Mouse (Mus musculus) heart, postnatal 36 days (tissue): ENCODE data around the gene Rnaset2a. TPM values are rescaled to one million over a fixed set of nuclear protein-coding genes. Genes with fewer than 3 reads are reported as not detected.
"Not testable (repeated sequence)": the region's sequence is repeated elsewhere in the genome, so short reads cannot be mapped to it uniquely, and the experiment has no call there.

ENCODE experiments used
- DNase-seq, 2 experiments: peaks; one replicate each; pipeline ENCODE4 v3.0.0; 2021 to 2022
- intact Hi-C: fragments of 180-260 bp; cut with DNase I; formaldehyde crosslinking; loops from one replicate; pipeline ENCODE4 v1.15.1; 2025
- total RNA-seq, 2 experiments: library from RNA; stranded (reverse); gene quantifications; 2 replicates each; pipeline ENCODE4 v1.2.3; 2021

Gene Rnaset2a
- total RNA-seq, 2 experiments from 2014 or later, result 27.4 to 27.5 TPM

GRCm38 (mm10) chr17:8143802-8144673, 3.9 kb downstream of the Rnaset2a start:
- peak in 1 of 2 experiments; percentile 55 for DNase-seq
- intact Hi-C loops, result not testable (repeated sequence)

GRCm38 (mm10) chr17:8140210-8140609, 7.7 kb downstream of the Rnaset2a start:
- DNase-seq, intact Hi-C loops: not testable (repeated sequence)

DNA sequence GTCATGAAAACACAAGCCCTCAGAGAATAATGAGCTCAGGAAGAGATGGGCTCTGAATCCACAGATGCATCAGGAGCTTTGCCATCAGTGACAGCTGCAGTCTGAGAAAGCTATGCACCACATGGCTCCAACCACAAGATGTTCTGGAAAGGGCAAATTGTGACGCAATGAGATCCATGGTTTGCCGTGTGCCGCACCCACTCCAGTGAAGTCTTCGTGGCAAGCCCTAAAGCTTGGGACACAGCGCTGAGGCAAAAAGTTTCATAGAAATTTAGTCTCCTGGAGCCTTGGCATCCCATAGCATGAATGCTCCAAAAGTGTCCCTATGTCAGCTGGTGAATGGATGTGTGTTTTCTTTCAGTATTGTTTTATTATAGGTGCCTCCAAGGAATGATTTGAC, 9.8 kb downstream of the Rnaset2a start:
- DNase-seq, intact Hi-C loops: not testable (repeated sequence)

- intact Hi-C loops, DNase-seq: not testable (repeated sequence)
Observed at GRCm38 (mm10) chr17:8130849-8131248, 17.0 kb downstream of the Rnaset2a start.

GRCm38 (mm10) chr17:8129578-8129977, 18.3 kb downstream of the Rnaset2a start:
- DNase-seq, intact Hi-C loops: not testable (repeated sequence)

- DNase-seq, intact Hi-C loops: not testable (repeated sequence)
Observed at GRCm38 (mm10) chr17:8128326-8128993, 19.4 kb downstream of the Rnaset2a start.

DNA sequence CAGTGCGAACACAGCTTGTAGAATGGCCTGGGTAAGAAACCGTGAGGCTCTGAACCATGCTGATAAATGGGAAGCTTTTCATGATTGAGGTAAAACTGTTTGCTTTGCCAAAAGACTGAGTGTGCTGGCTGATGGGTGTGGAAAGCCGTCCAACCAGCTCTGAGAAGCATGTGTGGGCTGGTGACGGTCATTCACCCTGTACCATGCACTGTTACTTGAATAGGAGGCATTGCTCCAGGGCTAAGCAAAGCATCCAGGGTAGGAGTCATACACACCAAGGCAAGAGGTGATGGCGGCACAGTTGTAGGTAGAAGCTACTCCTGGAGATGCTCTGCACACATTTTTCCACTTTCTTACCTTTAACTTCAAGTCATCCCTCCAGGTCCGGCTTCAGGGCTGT, 23.3 kb downstream of the Rnaset2a start:
- intact Hi-C loops, DNase-seq: not testable (repeated sequence)

DNA sequence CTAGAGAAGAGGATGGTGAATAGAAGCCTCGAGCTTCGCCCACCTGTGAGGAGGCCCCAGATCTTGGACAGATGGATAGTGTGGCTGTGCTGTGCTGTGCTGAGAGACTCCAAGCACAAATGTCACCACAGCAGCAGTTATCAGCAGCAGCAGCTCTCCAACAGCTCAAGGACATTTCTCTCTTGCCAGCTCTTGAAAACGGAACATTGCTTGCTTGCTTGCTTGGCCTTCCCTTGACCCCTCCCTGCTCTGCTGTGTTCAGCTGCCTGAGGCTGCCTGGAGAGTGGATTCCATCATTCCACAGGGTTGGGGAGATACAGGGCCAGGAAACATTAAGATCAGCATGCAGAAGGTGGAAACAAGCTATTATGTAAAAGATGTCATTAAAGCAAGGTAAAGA, 24.9 kb downstream of the Rnaset2a start:
- intact Hi-C loops, result not testable (repeated sequence)
- peak in 1 of 2 experiments; percentile 11 for DNase-seq

DNA sequence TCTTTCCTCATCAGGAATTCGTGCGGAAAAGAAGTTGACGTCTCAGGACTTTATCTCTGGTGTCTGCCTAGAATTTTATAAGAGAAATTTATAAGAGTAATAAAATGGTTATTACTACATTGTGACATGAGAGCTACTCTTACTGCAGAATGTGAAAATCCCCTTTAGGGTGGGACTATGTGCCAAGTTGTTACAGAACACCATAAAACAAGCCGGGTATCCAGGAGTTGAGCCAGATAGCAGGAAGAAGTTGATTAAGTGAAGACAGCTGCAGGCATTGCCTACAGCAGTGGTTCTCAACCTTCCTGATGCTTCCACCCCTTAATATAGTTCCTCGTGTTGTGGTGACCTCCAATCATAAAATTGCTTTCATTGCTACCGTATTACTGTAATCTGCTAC, 31.0 kb downstream of the Rnaset2a start:
- intact Hi-C loops, DNase-seq: not testable (repeated sequence)

GRCm38 (mm10) chr17:8116378-8116777, 31.5 kb downstream of the Rnaset2a start:
- intact Hi-C loops, DNase-seq: not testable (repeated sequence)

DNA sequence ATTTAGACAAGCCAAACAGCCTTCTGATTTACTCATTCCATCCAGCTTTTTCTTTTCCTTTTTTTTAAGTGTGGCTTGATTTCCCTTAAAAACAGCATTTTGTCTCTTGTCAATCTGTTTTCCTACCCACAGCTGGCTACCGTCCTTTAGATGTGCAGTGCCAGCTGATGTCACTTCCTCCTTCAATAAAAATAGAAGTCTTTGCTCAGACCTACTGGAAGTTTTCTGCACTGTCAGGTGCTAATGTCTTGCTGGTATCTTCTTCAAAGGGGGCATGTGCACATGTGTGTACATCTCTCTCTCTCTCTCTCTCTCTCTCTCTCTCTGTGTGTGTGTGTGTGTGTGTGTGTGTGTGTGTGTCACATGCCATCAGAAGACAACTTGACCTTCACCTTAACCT, 35.7 kb downstream of the Rnaset2a start:
- intact Hi-C loops, DNase-seq: not testable (repeated sequence)

- DNase-seq, intact Hi-C loops: not testable (repeated sequence)
Observed at GRCm38 (mm10) chr17:8101297-8101609, 46.6 kb downstream of the Rnaset2a start.

GRCm38 (mm10) chr17:8100405-8101296, 47.2 kb downstream of the Rnaset2a start:
- intact Hi-C loops, DNase-seq: not testable (repeated sequence)

DNA sequence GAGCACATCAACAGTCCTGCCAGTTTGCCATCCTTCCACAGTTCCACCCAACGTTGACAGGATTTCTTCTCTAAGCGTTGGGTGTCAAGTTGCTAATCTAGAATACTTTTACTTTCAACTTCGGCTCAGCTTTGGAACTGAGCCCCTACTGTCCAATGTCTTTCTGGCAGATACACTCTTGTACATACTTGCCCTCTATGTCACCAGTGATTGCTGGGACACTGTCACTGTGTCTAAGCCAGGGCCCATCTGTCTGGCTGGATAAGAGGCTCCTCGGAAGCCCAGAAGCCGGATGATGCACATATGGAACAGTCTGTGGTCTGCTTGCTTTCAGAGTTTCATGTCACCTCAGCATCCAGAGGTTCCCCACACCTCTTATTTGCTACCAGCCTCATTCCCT, 51.7 kb downstream of the Rnaset2a start:
- intact Hi-C loops, DNase-seq: not testable (repeated sequence)

GRCm38 (mm10) chr17:8095653-8096052, 52.2 kb downstream of the Rnaset2a start:
- intact Hi-C loops, DNase-seq: not testable (repeated sequence)

DNA sequence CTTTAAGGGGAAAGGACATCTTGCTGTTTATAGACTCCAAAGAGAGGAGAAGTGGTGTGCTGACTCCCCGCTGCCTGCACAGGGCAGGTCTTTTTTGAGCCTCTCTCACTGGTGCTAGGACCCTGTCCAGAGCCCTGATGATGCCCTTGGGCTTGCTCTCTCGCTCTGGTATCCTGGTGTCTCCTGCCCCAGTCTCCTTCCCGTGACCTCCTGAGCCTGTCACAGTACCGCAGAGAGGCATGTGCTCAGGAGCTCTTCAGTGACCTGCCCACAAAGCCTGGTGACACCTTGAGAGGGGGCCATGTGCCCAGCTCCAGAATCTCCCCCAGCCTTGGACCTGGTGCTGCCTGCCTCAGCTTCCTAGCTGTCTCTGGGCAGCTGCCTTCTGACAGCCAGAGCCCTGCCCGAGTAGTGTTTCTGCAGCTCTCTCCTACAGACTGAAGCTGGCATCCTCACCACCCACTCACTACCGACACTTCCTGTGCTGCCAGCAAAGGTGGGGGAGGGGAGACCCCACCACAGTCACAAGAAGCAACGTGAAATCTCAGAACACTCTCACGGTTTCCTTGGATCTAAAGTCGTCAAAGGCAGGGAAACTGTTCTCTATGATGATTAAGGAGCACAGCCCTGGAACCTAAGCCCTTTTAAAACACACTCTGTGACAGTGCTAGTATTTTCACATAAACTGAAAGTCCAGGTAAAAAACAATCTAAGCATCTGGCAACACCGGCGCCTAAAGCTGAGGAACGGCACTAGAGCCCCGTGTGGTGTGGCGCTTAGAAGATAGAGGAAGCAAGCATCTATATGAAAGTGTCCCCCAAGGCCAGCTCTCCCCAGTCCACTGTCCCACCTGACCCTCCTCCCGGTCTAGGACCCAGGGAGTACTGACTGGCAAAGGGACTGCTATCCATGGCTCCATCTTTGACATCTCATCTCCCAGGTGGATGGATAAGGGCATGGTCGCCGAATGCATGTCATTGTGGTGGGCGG, 55.1 kb downstream of the Rnaset2a start:
- DNase-seq, result not testable (repeated sequence)

DNA sequence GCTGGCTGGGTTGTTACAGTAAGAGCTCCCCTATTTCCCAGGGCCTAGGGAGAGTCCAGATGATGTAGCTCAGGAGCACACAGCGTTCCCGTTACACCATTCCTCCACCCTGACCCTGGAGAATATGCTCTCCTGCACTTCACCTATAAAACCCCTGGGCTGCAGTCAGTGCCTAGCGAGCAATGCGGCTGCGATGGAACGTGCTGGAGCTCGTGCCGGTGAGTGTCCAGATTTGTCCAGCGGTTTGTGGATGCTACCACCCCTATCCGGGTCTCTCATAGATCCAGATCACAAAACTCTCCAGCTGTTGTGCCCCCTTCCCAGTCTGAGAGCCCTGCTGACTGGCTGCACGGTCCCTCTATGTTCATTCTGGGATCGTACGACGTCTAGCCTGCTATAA, 56.6 kb downstream of the Rnaset2a start:
- DNase-seq, intact Hi-C loops: not testable (repeated sequence)

More for the DNA sequence above, 55.1 kb downstream of the Rnaset2a start:
- intact Hi-C loops, result not testable (repeated sequence)

- intact Hi-C loops, DNase-seq: not testable (repeated sequence)
Observed at GRCm38 (mm10) chr17:8069847-8070246, 78.0 kb downstream of the Rnaset2a start.
